Mouse (Mus musculus) spleen, adult 2 months (tissue): ENCODE measurements around the gene Lmtk3. TPM values are rescaled to one million over a fixed set of nuclear protein-coding genes. Genes with fewer than 3 reads are reported as not detected.

Source experiments
- DNase-seq, 2 experiments: peaks; one replicate each; pipeline versions ENCODE4 v3.0.0 to v3.0.0-alpha.2; 2012 to 2021; ENCODE audit warnings: low spot score in 2 of 2, low read depth in 1 of 2
- H3K27ac ChIP-seq: fragments of 200-500 bp; 2 replicates; pipeline ENCODE4 v1.5.1; 2012; ENCODE audit warnings: low read length, inconsistent platforms; ENCODE audit not compliant: insufficient read depth
- H3K27me3 ChIP-seq: fragments of 200-500 bp; 2 replicates; pipeline ENCODE4 v1.6.1; 2012; ENCODE audit warnings: mild to moderate bottlenecking, moderate library complexity, low read length, inconsistent platforms; ENCODE audit not compliant: control insufficient read depth, insufficient read depth
- H3K36me3 ChIP-seq: fragments of 200-500 bp; 2 replicates; pipeline ENCODE4 v1.6.1; 2012; ENCODE audit warnings: mild to moderate bottlenecking, low read length, inconsistent platforms; ENCODE audit not compliant: control insufficient read depth, insufficient read depth
- H3K4me1 ChIP-seq: fragments of 200-500 bp; 2 replicates; pipeline ENCODE4 v1.6.1; 2011; ENCODE audit warnings: inconsistent platforms; ENCODE audit not compliant: control insufficient read depth, insufficient read depth, insufficient read length
- H3K4me3 ChIP-seq: fragments of 200-500 bp; 2 replicates; pipeline ENCODE4 v1.5.1; 2011; ENCODE audit warnings: mild to moderate bottlenecking, inconsistent platforms; ENCODE audit not compliant: insufficient read depth, insufficient read length; ENCODE audit errors: extremely low read depth
- CTCF ChIP-seq: fragments of 200-500 bp; IDR thresholded peaks from 2 replicates; pipeline ENCODE4 v1.5.1; 2011; ENCODE audit warnings: mild to moderate bottlenecking, inconsistent platforms; ENCODE audit not compliant: insufficient read depth, insufficient read length, insufficient replicate concordance; ENCODE audit errors: extremely low read depth
- POLR2A ChIP-seq: fragments of 200-500 bp; IDR thresholded peaks from 2 replicates; pipeline ENCODE4 v1.6.1; 2011; ENCODE audit warnings: low read depth, low read length, inconsistent platforms
- WGBS: fragments of 180-500 bp; shearing (Covaris S2); methylation state at CpG from one replicate; pipeline ENCODE4 v1.1.7; 2018; 5-methylcytosine and 5-hydroxymethylcytosine counted together
- polyA plus RNA-seq: library from polyadenylated mRNA; depleted of rRNA; stranded (reverse); fragments of >200 nt; gene quantifications from 2 replicates; pipeline ENCODE4 v1.2.3, GENCODE M21; 2012

The Lmtk3 gene
- polyA plus RNA-seq, 1 experiment: 3.7 TPM

DNA sequence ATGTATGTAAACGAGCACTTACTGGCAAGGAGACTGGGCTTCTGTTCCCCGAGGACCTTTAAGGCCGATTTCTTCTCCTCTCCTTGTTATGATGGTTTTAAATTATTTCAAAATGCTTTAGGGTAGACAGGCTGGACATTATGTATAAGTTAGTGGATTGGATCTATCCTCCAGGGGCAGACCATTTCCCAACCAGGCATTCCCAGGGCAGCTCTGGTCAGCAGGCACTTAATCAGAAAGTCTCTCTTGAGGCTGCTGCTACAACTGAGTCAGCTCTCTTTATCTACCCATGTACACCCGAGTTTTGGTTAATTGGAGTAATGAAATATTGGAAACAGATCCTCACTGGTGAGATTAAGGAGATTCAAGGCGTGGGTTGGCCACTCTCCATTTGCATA is 47.6 kb downstream of the Lmtk3 start:
- DNase-seq: no peak
- Histone ChIP-seq H3K27ac (no peak overlapping the region), H3K4me1 (peaks cover 11% of the 10 kb centered on the region), H3K36me3 (peaks cover 13% of the 10 kb centered on the region), H3K27me3 (peaks cover 21% of the 10 kb centered on the region), H3K4me3 (peak overlapping the region; percentile 93)
- 24% methylated on average over 5 of the region's 5 CpGs for WGBS
- TF ChIP-seq POLR2A (no peak), CTCF (no peak)

DNA sequence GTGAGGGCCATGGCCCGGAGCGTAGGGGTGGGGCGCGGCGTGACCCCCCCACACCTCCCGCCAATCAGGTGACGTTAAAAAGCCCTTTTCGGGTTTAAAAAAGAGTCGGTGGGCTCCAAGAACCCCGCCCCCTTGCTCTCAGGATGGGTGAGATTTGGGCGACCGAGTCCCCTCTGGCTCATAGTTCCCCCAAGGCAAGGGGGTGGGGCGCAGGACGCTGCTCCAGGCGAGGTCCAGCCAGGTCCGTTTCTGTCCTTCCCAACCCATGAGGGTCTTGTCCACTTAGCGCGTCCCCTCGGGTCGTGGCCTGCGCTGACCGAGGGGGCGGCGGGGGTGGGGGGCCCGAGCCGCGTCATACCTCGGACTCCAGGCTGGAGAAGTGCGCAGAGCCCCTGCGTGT is 48.9 kb downstream of the Lmtk3 start:
- Histone ChIP-seq H3K27me3 (peaks cover 21% of the 10 kb centered on the region), H3K36me3 (peaks cover 7% of the 10 kb centered on the region), H3K27ac (no peak overlapping the region), H3K4me3 (no peak overlapping the region), H3K4me1 (peaks cover 11% of the 10 kb centered on the region)
- no peak for DNase-seq
- TF ChIP-seq POLR2A (no peak), CTCF (no peak)
- WGBS: 16% methylated on average over 30 of the region's 30 CpGs

DNA sequence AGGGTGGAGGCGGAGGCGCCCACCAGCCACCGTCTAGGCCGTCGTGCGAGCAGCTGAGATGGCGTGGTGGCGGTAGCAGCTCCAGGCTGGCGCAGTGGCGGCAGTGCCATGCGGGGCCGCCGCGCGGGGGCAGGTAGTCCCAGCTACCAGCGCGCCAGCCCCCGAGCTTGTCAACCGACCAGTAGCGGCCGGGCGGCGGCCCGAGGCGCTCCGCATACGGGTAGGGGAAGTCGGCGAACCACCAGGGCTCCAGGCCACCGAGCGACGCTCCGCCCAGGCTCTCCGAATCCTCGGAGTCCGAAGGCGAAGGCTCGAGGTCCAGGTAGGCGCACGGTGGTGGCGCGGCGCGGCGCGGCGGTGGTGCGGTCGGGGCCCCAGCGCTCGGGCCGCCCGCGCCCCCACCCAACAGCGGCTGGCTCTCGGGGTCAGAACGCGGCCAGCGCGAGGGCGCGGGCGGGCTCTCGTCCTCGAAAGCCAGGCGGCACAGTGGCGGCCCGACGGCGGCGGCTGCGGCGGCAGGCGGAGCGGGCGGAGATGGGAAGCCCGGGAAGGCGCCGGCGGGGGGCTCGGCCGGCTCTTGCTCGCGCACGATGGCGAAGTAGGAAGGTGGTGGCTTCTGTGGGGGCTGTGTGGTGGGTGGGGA is 49.7 kb downstream of the Lmtk3 start:
- Histone ChIP-seq H3K4me3 (no peak overlapping the region), H3K36me3 (peaks cover 3% of the 10 kb centered on the region; the same call in 1 of the 2 replicates), H3K27ac (no peak overlapping the region), H3K27me3 (peaks cover 21% of the 10 kb centered on the region), H3K4me1 (peaks cover 11% of the 10 kb centered on the region)
- no peak for TF ChIP-seq CTCF
- TF ChIP-seq POLR2A: no peak
- DNase-seq: no peak
- WGBS: 2% methylated on average over 85 of the region's 86 CpGs

DNA sequence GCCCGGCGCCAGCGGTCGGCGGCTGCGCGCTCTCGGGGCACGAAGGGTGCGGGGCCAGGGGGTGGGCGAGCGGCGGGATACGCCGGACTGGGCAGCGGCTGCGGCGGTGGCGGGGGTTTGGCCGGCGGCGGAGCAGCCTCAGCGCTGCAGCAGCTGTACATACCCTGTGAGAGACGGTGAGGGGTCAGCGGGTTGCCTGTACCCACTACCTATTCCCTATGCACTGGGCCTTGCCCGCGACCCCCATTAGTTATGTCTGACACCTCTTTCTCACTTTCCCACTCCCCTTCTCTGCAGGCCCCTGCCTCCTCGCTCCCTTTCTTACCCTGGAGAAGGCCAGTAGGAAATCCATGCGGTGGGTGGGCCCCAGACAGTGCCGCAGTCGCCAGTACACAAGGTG is 50.4 kb downstream of the Lmtk3 start:
- TF ChIP-seq POLR2A: no peak
- no peak for TF ChIP-seq CTCF
- no peak overlapping the region for H3K4me3 ChIP-seq
- 18% methylated on average over 20 of the region's 31 CpGs for WGBS
- H3K4me1 ChIP-seq: peaks cover 11% of the 10 kb centered on the region
- no peak overlapping the region for H3K27ac ChIP-seq
- peaks cover 21% of the 10 kb centered on the region for H3K27me3 ChIP-seq
- no peak for DNase-seq
- no peaks in the 10 kb centered on the region for H3K36me3 ChIP-seq

DNA sequence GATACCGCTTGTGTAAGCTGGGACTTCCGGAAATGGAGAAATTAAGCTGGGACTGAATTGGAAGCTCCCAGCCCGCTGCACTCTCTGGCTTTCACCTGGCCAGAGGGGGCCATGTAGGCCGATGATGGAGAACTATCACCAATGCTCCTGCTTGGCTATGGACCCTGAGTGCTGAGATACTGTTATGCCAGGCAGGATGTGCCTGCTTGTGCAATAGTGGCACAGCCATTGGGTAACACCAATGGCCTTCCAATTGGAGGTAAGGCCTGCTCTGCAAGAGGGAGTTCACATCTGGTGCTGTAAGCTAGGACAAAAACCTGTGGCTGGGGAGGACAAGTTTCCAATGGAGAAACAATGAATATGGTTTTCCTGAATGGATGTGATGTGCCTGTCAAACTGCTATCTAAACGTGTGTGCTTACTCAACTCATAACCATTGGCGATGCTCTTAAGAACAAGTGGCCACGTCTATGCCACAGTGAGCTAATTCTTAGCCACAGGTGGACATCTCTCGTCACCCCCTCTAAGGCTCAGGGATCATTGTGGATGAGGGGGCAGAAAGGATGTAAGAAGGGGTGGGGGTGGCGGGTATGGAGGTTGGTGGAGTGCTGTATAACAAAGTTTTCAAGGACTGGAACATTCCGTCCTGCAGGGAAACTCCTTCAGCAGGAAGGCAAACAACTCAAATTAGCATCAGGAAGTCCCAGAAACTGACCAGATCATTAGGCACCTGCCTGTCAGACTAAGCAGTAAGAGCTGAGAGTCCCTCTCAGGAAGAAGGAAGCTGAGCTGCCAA is 59.6 kb downstream of the Lmtk3 start:
- H3K4me1 ChIP-seq: no peaks in the 10 kb centered on the region
- no peak for DNase-seq
- no peak overlapping the region for H3K4me3 ChIP-seq
- WGBS: 86% methylated on average over 10 of the region's 10 CpGs
- no peaks in the 10 kb centered on the region for H3K36me3 ChIP-seq
- no peaks in the 10 kb centered on the region for H3K27me3 ChIP-seq
- no peak overlapping the region for H3K27ac ChIP-seq
- TF ChIP-seq POLR2A (no peak), CTCF (no peak)

DNA sequence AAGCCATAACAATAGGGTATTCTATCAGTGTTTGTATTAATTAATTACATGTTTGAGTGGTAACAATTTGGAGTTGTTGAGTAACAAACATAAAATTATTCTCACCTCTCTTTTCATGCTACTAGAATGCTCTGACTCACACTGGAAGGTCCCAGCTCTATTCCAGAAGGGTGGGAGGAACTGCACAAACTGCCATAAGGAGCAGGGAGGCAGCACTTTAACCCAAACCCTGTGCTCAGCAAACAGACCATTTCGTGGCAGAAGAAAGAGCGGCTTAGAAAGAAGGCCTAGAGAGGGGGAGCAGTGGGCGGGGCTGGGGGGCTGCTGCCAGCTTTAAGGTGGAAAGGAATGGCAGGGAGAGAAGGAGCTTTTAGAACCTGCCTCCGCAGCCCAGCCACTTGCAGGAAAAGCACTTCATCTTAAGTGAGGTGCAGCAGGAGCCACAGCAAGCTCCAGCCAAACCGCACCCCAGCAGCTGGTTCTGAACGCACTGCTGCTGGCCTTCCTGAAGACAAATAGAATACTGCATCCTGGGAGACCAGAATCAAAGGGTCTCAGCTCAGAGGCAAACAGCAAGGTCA is 65.0 kb downstream of the Lmtk3 start:
- 44% methylated on average over 6 of the region's 6 CpGs for WGBS

DNA sequence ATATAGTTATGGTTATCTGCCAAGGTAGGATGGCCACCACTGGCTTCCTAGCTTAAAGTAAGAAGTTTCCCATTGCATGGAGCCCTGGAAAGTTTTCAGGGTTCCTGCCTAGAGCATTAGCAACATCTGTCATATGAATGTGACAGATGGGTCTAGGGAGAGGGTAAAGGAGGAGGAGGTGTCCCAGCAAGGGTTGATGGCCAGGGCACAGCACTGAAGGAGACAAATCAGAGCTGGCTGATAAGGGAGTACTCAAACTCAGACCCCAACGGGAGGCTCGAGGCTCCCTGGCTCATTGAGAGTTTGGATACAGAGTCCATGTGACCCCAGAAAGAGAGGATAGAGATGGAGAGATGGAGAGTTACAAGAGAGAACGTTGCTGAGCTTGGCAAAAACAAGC is 67.1 kb downstream of the Lmtk3 start:
- Histone ChIP-seq H3K4me3 (no peak overlapping the region), H3K27ac (no peak overlapping the region), H3K4me1 (no peaks in the 10 kb centered on the region), H3K27me3 (no peaks in the 10 kb centered on the region), H3K36me3 (no peaks in the 10 kb centered on the region)
- TF ChIP-seq POLR2A (no peak), CTCF (no peak)
- no peak for DNase-seq
- WGBS: 79% methylated on average over 3 of the region's 3 CpGs

More for the DNA sequence above, 65.0 kb downstream of the Lmtk3 start:
- DNase-seq: no peak
- Histone ChIP-seq H3K36me3 (no peaks in the 10 kb centered on the region), H3K27me3 (no peaks in the 10 kb centered on the region), H3K27ac (no peak overlapping the region), H3K4me1 (no peaks in the 10 kb centered on the region), H3K4me3 (no peak overlapping the region)
- TF ChIP-seq POLR2A (no peak), CTCF (no peak)
